In genomic region chr17:27333593-27333992, GRCm38 (mm10) we compare ENCODE assay signal across 10 mouse cellular contexts.
A peak's percentile ranks its signal among the peaks of the same experiment; 100 is the strongest.
DNase-seq lines count a peak whose midpoint lies in the region.
"Had no signal": no experiment of that assay in that cellular context is flagged by ENCODE, and none has a peak within 500 bp of the region (broad histone marks: within the 10 kb centered on the region; RNA-seq: fewer than 3 reads in every experiment).

No protein-coding gene starts in this region.

- DNase-seq in kidney, adult 9 months = peak; percentile 6
- no peak for DNase-seq in kidney, adult 11 months
- DNase-seq in R1 (ENCODE audit: low read depth, low spot score) = peak; percentile 78
- DNase-seq in layer of hippocampus, adult 11-12 months (ENCODE audit: low spot score) = peak; percentile 86
- DNase-seq in layer of hippocampus, postnatal 36 days = peak; percentile 77 to 78
- no peak for DNase-seq in adrenal gland, postnatal 36 days
- DNase-seq in B cell, adult 2 months = no peak
- DNase-seq: cerebellum, postnatal 14 days; gastrocnemius, postnatal 36 days; lung, postnatal 4 days had no signal

Comparison
In these comparisons a context has a peak if more than half of its experiments do, and no peak if none do; other contexts are left out.
1. DNase-seq: peak in kidney, adult 9 months (single experiment), R1 (single experiment), layer of hippocampus, adult 11-12 months (single experiment) and layer of hippocampus, postnatal 36 days (2 of 2); none in kidney, adult 11 months (single experiment), adrenal gland, postnatal 36 days (0 of 2) and B cell, adult 2 months (0 of 2).